Mouse (Mus musculus) T-helper 17 cell (primary cell): ENCODE results near the gene Gm36210.

Source experiments
- in situ Hi-C, 2 experiments: fragments of 300-600 bp; cut with MboI, MseI; formaldehyde crosslinking; loops; 1 replicate in 1 of 2; 2 replicates in 1 of 2; pipeline ENCODE4 v1.15.1; 2025; ENCODE audit warnings: high pct_unique_total_duplicates in 2 of 2

Gm36210 gene

DNA sequence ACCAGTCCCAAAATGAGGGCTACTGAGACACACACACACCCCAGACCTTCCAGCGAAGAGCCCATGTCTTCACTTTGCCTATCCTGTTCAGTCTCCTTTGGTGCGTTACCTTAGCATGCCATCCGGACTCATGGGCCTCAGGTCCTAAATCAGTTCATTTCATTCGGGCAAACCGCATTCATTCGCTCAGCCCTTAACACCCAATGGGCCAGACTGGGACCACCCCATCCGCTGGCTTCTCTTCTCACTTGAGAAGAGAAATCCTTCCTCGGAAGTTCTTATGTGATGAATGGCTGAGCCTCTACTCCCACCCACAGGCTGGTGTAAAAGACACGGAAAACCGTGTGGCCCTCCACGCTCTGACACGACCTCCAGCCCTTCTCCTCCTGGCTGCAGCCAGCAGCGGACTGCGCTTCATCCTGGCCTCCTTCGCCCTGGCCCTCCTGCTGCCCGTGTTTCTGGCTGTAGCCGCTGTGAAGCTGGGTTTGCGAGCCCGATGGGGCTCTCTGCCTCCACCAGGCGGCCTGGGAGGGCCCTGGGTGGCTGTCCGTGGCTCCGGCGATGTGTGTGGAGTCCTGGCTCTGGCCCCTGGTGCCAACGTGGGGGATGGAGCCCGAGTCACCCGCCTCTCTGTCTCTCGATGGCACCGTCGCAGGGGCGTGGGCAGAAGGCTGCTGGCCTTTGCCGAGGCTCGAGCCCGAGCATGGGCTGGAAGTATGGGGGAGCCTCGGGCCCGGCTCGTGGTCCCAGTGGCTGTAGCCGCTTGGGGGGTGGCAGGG, 17.5 kb upstream of the Gm36210 start:
- in situ Hi-C loops: no loop called here

DNA sequence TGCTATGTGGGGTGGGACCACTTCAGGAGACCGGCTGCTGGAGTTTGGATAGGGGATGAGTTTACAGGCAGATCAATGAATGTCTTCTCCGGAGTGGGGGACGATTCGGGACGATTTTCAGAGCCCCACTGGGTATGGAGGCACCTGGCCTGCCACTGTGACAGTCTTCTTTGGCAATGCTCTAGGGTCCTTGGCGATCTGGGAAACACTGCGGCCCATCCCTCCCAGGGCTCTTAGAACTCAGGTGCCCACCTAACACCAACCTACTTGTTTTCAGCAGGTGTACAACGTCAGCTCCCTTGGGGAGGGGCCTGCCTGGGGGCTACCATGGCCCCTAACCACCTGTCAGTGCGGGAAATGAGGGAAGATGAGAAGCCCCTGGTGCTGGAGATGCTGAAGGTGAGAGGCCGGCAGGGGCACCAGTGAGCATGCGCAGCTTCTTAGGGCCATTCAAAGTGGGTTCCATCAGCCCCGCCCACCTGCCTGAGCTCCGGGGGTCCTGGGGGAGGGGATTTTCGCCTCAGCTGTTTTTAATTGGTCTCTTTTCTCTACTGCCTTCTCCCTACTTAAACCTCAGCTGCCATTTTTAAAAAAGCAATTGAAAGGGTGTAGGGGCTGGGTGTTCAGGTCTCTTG, 16.7 kb upstream of the Gm36210 start:
- in situ Hi-C loops: no loop called here

DNA sequence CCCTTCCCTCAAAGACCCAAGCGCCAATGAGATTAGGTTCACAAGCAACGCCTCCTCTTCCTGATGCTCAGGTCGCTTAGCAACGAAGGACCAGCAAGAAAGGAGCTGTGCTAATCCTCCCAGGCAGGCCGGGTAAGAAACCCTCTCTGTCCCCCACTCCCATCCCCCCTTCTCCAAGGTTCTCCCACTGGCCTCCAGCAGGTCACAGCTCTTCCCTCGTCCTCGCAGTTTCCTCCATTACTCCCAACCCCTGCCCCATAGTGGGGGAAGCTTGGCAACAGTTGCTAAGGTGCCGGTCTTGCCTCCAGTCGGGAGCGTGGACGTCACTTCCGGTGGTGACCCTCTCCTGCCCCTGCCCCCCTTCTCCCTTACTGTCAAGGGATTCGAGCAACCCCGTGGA, 16.2 kb upstream of the Gm36210 start:
- in situ Hi-C loops: no loop called here

DNA sequence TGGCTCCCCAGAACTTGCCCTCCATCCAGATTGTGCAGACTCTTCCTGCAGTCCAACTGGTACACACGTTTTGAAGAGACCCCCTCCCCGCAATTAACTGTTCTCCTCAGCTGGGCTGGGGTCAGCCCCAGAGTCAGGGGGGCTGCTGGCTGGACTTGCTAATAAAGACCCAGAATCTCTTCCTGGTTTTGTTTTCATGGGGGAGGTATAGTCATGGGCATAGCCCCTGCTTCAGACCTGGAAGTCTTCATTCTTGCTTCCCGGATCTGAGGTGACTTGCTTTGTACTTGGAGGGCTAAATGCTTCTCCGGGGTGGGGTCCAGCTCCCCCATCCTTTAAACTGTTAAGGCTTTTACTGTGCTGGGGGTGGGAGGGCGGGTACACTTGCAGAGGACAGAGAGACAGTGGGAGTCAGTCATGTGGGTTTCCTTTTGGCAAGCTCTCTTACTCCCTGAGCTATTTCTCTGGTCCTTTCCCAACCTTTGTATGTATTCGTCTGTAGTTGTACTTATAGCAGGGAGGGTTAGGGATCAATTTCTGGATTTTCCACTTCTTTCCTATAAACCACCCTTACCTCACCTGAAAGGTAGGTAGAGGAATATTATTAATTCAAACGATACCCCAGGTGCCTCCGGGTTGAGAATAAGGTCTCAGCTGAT, 15.6 kb upstream of the Gm36210 start, which contains the start of gene Nat14:
Nat14 (plus strand) TSS at position 205 of the 659 bp plus-strand sequence.
- in situ Hi-C loops: no loop called here

DNA sequence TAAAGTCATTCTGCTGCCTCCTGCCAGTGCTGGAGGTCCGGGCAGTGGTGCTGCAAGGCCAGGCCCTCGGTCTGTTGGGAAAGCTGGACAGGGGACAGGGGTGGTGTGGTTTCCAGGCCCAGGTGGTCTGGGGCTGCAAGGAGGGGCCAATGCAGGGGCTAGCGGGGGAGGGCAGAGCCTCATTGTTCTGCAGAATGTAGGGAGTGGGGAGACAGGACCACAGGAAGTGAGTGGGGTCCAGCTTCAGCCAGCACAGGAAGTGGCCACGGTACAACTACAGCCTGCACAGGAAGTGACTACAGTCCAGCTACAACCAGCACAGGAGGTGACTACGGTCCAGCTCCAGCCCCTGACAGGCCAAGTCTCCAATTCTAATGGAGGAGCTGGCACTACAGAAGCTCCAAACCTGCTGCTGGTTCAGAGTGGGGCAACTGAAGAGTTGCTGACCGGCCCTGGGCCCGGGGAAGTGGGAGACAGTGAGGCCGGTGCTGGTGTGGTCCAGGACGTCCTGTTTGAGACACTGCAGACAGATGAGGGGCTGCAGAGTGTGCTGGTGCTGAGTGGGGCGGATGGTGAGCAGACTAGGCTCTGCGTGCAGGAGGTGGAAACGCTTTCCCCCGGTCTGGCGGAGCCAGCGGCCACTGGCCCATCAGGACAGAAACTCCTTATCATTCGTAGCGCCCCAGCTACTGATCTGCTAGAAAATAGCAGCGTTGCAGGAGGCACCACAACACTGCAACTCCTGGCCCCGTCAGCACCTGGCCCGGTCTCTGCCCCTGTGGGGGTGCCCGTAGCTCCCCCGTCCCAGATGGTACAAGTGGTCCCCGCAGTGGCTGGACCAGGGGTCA, 14.9 kb upstream of the Gm36210 start:
- in situ Hi-C loops: no loop called here

DNA sequence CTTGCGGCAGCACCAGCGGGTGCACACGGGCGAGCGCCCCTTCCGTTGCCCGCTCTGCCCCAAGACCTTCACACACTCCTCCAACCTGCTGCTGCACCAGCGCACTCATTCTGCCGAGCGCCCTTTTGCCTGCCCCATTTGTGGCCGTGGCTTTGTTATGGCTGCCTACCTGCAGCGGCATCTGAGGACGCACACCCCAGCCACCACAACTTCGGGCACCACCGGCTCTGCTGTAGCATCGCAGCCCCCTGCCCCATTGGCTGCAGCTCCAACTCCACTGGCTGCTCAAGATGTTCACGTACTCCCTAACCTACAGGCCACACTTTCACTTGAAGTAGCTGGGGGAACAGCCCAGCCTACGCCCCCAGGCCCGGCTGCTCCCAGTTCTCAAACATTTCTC, 14.2 kb upstream of the Gm36210 start:
- in situ Hi-C loops: no loop called here

DNA sequence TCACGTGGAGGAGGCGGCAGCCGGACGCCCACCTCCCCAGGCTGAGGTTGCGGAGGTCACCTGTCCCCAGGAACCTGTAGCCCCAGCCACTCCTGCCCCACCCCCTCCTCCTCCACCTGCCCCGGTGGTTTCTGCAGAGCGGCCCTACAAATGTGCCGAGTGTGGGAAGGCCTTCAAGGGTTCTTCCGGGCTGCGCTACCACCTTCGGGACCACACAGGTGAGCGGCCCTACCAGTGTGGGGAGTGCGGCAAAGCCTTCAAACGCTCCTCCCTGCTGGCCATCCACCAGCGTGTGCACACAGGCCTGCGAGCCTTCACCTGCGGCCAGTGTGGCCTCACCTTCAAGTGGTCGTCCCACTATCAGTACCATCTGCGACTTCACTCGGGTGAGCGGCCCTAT, 13.7 kb upstream of the Gm36210 start:
- in situ Hi-C loops: loop anchor here in 1 of 2 experiments (5.0 kb wide), 1 partner anchor 97 kb away; the partner anchor contains the start of gene Gm44973

DNA sequence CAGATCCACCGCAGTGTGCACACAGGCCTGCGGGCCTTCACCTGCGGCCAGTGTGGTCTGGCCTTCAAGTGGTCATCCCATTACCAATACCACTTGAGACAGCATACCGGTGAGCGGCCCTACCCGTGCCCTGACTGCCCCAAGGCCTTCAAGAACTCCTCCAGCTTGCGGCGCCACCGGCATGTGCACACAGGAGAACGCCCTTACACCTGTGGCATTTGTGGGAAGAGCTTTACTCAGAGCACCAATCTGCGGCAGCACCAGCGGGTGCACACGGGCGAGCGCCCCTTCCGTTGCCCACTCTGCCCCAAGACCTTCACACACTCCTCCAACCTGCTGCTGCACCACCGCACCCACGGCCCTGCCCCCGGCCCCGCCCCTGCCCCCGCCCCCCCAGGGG, 12.8 kb upstream of the Gm36210 start:
- in situ Hi-C loops: loop anchor here in 1 of 2 experiments (5.0 kb wide), 1 partner anchor 98 kb away; the partner anchor contains the start of gene Gm44973

DNA sequence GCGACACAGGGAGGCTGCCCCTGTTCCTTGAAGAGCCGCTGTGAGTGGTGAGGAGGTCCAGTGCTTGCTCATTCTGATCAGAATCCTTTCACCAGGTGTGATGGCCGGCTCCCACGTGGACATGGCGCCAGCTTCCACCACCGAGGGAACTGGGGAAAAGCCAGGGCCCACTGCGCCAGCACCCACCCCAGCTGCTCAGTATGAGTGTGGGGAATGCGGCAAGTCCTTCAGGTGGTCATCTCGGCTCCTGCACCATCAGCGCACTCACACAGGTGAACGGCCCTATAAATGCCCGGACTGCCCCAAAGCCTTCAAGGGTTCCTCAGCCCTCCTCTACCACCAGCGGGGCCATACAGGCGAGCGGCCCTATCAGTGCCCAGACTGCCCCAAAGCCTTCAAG, 12.4 kb upstream of the Gm36210 start:
- in situ Hi-C loops: loop anchor here in 1 of 2 experiments (5.0 kb wide), 1 partner anchor 99 kb away; the partner anchor contains the start of gene Gm44973

DNA sequence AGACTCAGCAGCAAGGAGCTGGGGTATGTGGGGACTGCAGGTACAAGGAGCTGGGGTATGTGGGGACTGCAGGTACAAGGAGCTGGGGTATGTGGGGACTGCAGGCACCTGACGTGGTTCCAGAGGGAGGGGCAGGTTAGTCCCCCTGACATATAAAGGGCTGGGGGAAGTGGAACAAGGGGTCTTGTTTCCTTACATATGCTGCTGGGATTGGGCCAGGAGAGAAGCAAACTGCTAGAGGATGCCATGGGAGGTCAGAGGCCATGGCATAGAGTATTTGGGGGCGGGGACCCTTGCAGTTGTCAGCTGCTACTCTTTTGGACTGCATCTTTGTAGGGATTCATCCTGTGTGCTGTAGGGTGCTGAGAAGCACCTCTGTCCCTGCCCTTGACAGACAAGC, 11.2 kb upstream of the Gm36210 start:
- in situ Hi-C loops: loop anchor here in 1 of 2 experiments (5.0 kb wide), 1 partner anchor 100 kb away; the partner anchor contains the start of gene Gm44973

DNA sequence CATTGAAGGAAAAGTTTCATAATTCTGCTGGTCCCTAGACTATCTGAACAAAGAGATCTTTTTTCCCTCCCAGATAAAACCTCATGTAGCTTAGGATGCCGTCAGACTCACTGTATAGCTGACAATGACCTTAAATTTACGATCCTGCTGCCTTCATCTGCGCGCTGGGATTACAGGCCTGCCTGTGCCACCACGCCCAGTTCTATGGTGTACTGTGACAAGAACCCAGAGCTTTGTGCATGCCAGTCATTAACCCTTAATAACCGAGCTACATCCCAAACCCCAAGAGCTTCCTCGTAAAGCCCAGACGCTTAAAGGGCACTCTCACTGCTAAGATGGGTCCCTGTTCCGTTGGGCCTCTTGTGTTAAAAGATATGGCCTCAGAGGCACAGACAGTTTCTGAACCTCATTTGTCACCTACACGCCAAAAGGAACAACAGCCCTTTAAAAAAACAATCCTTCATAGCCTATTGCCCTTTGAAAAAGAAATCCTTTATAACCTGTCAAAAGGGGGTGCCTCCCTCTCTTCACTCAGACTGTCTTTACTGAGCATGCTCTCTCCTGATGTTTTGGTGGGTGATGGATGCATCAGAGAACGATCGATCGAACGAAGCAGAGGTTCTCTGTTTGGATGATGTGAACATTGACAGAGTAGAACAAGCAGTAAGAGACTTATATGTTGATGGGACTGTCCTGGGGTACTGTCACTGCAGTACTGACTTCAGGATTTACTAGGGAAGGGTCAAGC, 9.5 kb upstream of the Gm36210 start:
- in situ Hi-C loops: loop anchor here in 1 of 2 experiments (5.0 kb wide), 1 partner anchor 101 kb away; the partner anchor contains the start of gene Gm44973

DNA sequence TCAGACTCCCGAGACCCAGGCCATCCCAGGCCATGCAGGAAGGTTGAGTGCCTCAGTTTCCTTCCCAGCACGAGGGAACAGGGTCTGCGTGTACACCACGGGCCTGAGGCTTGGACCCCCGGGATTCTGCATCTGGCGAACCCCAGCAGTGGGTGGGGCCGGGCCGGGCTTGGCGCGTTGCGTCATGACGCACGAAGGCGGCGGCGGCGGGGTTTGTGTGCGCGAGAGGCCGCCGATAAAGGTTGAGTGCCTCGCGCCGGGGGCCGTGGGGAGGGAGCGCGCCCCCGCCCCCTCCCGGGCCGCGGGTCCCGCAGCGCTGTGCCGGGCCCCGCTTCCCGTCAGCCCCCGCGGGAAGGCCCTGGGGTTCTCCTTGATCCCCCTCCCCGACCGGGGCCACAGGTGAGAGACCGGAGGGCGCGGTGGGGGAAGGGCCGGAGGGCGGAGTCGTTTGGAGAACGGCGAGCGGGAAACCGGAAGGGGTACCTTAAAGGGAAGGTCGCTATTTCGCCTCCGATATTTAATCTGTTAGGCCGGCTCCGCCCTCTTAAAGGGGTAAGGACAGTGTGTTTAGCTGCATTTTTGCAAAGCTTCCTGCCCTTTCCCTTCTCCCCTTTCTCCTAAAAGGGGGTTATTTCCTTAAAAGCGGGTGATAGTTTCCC, 8.8 kb upstream of the Gm36210 start, which contains the start of gene Zfp628:
Zfp628 (plus strand) TSS at position 211 of the 659 bp plus-strand sequence.
- in situ Hi-C loops: loop anchor here in 1 of 2 experiments (5.0 kb wide), 1 partner anchor 102 kb away; the partner anchor contains the start of gene Gm44973

DNA sequence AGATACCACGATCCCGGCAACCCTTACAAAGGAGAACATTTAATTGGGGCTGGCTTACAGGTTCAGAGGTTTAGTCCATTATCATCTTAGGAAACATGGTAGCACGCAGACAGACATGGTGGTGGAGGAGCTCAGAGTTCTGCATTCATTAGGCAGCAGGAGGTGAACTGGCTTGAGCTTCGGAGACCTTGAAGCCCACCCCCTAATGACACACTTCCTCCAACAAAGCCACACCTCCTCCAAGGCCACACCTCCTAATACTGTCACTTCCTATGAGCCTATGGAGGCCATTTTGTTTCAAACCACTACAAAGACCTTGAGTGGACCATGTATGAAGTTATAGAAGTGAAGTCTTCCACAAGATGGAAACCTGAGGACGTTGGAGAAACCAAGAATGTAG, 5.9 kb upstream of the Gm36210 start:
- in situ Hi-C loops: no loop called here

DNA sequence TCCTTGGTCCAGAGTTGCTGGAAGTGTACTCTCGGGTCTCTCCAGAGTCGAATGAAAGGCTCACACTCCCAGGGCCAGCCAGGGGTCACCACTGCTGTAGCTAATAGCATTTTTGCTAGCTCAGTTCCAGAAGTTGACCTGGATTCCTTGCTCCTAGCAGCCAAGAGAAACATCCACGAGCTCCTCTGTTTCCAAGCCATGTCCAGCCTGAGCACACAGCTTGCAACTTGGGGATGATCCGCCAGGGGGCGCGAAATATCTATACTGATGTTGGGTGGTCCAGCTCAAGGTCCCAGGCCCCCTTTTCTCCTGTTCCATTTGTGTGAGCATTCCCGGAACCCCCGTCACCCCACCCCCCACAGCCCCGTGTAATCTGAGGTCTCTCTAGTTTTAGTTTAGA, 5.2 kb upstream of the Gm36210 start:
- in situ Hi-C loops: no loop called here

DNA sequence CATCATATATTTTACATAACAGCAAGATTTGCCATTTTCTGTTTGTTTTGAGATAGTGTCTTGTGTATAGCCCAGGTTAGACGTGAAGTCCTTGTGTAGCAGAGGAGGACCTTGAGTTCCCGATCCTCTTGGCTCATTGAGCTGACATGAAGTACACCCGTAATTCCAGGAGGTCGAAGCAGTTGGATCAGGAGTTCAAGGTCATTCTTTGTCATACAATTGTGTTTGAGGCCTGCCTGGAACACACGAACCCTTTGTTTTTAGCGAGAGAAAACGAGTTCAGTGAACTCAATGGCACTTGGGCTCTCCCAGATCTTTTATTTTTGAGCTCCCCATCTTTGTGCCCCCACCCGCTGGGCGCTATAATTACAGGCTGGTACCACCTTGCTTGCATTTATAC, 3.9 kb downstream of the Gm36210 start:
- in situ Hi-C loops: no loop called here

DNA sequence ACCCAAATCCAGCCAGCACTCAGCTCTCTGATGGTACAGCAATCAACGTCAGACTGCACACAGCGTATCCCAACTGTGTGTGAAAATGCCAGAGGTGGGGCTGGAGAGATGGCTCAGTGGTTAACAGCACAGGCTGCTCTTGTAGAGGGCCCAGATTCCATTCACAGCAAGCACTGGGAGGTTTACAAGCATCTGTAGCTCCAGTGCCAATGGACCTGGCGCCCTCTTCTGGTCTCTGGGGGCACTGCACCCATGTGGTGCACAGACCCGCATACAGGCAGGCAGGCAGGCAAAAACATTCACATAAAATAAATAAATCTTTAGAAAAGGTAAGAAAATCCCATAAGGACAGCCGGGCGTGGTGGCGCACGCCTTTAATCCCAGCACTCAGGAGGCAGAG, 5.1 kb downstream of the Gm36210 start:
- in situ Hi-C loops: no loop called here

DNA sequence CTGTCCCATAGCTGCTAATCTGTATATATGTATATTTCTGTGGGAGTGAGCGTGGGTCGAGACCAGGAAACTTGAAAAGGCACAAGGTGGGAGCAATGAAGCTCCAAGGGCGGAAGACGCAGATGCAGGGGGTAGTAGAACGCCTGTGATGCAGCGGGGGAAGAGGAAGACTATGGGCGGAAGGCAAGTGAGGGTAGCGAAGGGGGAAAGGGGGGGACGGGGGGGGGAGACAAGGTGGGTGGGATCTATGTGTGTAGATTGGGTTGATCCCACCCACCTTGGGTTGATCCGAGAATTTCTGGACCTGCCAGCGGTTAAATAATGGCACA, 5.8 kb downstream of the Gm36210 start:
- in situ Hi-C loops: no loop called here

DNA sequence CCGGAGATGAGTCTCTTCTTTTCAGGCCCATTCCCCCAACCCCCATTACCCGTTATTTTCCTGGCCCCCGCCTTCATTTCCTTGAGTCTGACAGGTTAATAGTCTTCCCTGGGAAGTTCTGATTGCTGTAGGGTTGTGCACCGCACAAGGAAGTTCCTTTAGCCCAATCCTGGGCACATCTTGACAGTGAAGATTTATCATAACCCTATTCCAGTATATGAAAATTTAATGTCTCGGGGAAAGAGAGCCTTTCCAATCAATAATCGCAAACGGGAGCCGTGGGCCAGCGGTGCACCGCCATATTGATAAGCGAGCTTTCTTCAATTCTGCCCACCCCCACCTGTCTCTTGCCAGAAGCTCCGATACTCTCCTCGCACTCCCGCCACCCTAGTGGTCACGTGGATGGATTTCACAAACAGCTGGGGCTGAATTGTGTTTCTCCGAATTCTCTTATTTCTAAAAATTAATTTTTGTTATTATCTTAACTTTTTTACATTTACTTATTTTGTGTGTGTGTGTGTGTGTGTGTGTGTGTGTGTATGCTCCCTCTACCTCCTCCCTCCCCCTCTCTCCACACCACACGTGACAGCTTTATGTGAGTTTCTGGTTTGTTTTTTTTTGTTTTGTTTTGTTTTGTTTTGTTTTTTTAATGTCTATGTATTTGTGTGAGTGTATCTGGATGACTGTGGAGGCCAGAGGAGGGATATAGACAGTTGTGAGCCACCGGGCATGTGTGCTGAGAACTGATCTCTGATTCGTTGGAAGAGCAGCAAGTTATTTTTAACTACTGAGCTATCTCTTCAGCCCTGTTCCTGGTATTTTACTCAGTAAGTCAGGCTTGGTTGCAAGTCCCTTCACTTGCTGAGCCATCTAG, 6.4 kb downstream of the Gm36210 start:
- in situ Hi-C loops: loop anchor here in 1 of 2 experiments (5.0 kb wide), 1 partner anchor 188 kb away; no protein-coding TSS in a partner anchor
